Mouse (Mus musculus) adrenal gland, postnatal 14 days (tissue): ENCODE measurements around the gene Ghr. TPM values are rescaled to one million over a fixed set of nuclear protein-coding genes. Genes with fewer than 3 reads are reported as not detected.

Experiments
- DNase-seq: peaks from one replicate; pipeline ENCODE4 v3.0.0; 2021; ENCODE audit warnings: mixed read lengths
- total RNA-seq: library from RNA; stranded (reverse); gene quantifications from 2 replicates; pipeline ENCODE4 v1.2.3, GENCODE M21; 2021

The Ghr gene
- total RNA-seq, 1 experiment from 2014 or later = 112 TPM

DNA sequence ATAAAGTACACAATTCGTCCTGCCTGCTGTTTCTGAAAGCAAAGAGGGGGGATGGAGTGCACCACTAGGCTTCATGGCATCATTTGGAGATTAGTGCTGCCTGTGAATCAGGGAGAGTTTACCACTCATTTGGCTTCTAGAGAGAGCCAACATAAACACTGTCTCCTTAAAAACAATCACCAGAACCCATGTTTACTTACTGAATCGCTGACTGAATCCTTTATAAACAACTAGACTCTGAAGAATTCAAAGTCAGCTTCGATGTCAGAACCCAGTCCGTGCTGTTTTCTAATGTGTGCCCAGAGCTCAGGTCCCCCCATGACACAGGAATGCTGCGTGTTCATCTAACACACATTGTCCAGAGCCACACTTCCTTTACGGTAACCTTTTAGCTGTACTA, 201.9 kb downstream of the Ghr start:
- no peak for DNase-seq

DNA sequence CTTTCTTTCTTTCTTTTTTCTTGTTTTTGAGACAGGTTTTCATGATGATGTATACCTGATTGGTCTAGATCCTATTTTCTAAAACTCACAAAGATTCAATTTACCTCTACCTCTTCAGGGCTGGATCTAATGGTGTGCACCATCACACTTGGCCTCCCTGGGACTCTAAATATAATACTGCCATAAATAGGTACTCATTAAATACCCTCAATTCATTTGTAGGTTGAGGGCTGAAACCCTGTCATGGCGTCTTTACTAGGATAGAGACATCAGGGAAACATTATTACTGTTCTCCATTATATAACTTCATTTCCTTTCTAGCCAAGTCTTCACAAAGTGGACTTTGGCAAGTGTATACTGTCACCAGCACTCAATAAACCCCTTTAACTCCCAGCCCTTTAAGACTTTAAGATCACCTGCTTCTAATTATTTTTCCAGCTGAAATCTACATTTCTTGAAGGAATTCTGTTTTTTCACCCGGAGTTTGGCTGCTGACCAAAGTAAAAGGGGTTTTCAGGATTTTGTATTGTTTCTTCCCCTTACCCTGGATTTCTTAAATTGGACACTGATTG, 214.9 kb downstream of the Ghr start:
- no peak for DNase-seq

DNA sequence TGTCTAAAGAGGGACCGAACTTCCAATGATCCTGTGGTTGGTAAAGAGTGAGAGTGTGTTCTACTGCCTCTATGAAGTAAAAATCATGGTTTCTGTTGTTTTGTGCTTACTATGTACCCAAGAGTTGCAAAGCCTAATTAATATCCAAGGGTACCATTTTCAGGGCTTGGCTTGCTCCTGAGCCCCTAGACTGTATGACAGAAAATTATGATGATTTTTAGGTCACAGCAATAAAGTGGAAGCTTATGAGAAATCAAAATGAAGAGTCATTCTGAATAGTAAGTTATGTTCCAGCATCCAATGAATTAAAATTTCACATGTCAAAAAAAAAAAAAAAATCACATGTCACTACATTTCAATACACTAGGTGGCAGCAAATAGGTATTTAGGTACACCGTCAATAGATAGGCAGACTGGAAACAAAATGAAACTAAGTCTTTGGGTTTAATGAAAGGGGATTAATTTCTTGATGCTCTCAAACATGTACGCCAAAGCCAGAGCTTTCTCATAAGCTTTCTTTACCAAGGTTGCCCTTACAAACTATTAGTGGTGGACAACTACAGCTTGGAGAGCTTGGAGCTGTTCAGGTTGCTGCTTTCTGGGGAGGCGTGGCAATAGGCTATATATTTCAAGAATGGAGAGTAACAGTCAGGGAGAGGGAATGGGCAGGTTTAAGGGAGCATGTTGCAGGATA, 227.1 kb downstream of the Ghr start:
- DNase-seq = no peak

DNA sequence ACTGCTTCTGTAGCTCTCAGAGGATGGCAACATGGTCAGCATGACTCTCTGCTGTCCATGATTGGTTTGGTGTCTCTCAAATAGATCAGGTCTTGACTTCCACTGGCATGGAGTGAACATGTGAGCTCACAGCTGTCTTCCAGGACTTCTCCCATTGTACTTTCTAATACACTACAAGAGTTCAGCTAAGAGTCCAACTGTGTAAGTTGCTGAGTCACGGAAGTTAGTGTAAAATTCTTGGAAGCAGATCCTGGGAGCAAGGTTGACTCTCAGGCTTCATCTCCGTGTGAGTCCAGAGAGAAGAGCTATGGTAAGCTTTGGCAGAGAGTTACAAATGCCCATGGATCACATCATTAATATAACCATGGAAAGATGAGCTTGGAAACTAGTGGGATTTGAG, 229.6 kb downstream of the Ghr start:
- no peak for DNase-seq

DNA sequence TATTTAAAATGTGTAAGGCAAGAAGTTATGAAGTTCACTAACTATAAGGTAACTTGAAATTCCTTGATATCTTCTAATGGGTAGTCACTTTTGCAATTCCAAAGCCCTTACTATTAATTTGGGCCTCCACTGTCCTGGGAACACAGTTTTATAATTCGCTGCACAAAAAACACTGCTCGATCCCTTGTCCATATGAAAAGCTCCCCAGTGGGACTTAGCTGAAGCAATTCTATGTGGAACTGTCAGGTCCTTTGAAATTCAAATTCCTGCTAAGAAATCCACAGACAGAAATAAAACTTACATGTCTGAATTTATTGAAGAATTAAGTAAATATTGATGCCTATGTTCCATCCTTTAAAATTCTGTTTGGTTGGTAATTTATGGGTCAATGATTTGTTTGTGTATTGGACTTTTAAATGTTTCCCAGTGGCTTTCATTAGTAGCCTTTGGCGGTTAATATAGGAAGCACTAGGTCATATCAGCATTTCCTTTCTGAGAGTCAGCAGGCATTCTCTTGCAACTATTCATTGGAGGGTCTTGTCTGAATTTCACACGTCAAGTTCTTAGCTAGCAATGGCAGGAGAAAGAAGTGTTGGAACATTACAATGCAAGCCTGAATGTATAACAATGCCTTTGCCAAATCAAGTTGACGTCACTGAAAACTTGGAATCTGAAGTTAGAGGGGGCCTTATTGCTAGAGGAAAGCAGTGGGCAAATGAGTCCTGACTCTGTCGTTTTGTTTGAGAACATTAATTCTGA, 233.8 kb downstream of the Ghr start:
- DNase-seq = no peak

DNA sequence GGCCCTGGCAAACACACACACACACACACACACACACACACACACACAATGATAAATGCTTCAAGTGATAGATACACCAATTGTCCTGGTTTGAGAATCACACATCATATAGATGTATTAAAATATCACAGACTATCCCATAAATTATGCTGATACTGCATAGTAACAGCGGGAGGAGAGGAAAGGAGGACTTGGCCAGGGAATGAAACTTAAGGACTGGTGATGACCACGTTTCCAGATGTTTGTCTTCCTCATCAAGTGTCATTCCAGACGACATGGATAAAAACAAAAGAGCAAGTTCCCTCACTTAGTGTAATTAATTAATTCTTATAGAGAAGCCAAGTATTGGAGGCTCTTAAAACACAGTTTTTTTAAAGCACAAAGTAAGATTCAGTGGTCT, 236.6 kb downstream of the Ghr start:
- no peak for DNase-seq

DNA sequence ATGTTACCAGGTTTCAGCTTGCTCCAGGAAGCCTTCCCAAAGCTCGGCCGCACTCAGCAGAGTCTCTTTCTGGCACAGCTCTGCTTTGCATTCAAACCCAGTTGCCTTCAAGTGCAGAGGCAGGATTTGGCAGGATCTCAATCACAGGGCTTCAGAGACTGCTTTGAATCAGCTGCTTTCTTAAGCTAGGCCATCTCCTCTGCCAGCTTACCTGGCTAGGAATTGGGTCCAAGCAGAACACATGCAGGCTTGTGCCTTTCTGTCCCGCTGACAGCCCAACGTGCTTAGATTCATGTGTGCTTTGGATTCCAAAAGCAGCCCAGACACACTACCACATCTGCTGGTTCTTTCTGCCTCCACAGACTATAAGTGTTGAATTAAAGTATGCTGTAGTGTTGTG, 238.7 kb downstream of the Ghr start:
- DNase-seq = no peak

DNA sequence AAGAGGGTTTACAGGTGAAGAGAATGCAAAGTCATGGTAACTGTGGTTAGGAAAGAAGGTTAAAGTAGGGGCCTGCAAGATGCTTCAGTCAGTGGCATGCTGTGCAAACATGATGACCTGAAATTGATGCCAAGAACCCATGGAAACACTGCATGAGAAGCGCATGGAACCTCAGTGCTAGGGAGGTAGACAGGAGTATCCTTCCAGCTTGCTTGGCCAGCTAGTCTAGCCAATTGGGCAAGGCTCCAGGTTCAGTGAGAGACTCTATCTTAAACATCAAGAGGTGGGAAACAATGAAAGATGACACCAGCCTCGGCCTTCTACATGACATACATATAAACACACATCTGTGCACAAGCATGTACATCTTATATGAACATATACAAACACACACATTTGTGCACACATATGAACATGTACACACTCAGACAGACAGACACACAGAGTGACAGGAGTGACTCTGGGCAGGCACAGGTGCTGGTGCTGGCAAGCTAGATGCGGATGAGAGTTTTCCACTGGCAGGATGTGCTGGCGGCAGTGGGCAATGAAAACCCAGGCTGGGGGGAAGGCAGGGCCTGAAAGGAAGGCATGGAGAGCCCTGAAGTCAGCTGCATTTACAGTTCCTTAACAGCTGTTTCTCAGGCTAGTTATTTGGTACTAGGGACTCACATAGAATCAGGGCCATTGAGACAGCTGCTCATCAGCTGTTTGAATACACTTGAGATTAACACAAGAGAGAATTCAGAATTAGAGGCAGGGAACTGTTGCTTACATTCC, 241.3 kb downstream of the Ghr start:
- DNase-seq = no peak

DNA sequence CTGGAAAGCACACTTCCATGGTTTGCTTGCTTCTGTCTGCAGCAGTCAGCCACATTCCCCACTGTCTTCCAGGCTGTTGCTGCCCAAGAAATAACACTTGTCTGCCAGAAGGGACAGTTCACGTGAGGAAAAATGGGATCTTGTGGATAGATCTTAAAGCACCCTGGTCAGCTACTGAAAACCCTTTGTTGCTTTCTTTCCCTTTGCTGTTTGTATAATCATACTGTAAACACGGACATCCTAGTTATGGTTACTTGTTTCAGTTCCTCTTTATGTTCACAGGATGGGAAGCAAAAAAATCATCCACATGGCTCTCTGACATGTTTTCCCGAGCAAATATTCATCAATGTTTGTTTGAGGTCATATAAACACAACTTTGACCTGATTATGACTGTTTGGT, 243.4 kb downstream of the Ghr start:
- DNase-seq = no peak

DNA sequence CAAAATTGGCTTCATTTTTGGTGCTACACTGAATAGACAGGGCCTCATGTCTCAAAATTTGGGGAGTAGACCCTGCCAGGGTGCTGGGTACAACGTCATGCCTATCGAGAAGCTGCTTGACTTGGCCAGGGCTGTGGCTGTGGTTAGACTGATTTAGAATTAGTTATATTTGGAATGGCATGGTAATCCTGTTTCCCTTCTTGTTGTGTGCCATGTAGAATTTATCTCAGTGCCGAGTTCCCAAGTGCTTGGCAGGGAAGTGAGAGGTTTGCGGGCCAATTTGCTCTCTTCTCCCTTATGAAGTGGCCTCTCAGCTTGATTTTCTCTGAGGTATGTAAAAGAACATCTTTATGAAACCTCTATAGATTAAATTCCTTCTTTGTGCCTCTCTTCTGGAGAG, 250.8 kb downstream of the Ghr start:
- no peak for DNase-seq

DNA sequence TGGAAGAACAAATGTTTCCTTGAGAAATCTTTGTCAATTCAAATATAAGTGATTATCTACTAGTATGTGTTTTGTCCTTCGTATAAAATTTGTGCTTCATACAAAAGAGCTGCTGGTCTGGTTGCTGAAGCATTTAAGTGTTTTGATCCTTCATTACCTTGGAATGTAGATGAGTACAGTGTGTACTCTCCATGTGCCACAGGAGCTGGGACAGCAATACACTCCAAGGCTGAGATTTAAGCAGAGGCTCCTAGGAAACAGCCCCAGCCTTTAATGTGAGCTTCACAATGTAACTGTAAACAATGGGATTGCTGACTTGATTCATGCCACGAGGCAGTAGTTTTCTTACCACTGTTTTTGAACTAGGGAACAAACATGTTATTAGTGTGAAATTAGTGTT, 251.5 kb downstream of the Ghr start:
- no peak for DNase-seq

DNA sequence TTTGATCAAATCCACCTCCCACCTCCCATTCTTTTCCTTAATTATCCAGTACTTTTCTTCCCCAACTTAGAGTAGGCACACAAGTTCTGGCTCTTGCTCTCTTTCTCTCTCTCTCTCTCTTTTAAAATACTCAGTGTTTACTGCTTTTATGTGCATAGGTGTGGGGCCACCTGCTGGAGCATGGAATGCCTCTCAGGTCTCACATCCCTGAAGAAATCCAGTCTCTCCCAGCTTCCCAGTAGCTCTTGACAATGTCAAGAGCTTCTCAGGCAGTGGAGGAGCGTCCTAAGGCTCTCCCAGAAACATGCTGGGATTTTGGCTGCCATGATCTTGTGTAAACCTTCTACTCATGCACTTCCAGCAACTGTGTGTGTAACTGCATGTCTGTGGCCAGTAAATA, 253.0 kb downstream of the Ghr start:
- DNase-seq = no peak

DNA sequence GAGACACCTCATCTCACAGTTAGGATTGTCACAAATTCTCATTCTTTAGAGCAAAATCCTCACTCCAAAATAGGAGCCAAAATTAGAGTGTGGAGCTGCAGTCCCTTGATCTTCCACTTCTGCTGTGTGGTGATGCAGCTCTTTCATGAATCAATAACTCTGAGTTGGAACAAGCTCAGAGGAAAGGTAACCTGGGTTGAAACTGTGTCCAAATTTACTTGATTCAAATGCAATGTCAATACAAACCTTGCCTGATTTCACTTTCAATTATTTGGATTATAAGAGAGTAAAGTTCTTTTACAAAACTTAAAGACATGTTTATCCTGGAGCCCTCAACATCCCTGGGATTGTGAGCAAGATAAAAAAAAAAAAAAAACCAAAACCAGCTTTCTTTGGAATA, 260.3 kb downstream of the Ghr start:
- DNase-seq = no peak

DNA sequence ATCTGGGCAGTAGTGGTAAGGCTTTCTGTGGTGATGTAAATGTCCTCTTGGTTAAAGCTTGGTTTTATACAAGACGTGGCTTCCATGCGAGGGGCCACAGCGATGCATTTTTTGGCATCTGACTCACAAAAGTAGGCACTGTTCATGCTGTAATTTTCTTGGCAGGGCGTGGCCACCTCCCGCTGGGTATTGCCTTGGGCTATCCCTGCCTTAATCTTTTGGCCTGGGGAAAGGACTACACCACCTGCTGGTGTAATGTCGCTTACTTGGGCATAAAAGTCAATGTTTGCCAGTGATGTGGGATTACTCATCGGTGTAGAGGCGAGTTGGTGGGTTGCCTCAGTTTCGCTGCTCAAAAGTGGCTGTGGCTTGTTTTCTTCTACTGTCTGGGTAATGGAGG, 263.4 kb downstream of the Ghr start:
- DNase-seq = no peak

DNA sequence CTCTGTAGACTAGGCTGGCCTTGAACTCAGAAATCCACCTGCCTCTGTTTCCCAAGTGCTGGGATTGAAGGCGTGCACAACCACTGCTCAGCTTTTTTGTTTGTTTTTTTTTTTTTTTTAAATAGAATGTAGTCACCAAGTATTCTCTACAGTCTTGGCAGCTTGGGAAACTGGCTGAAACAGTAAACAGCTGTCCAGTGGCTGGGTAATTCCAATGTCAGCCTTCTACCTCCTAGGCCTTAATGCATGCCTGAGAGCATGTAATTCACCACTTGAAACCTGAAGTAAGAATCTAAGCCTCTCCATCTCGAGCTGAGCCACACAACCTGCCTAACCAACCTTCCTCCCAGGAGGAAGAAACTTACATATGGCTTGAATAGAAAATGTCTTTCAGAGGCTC, 266.7 kb downstream of the Ghr start:
- no peak for DNase-seq

DNA sequence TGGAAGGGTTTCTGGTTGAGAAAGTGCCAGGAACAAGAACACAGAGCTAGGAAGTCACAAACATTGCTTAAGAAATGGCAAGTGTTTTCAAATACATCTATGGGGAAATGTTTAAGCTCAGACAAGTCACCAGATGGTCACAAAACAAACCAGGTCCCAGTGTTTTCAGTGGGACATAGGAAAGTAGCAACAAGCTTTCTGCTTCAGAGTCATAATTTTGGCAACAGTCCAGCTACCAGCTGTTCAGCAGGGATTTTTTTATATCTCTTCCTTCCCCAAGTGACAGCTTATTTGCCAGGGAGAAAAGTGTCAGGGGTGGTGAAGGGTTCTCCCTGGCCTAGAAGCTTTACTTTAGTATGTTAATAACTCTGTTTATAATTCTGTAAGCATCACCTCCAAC, 270.4 kb downstream of the Ghr start:
- no peak for DNase-seq

DNA sequence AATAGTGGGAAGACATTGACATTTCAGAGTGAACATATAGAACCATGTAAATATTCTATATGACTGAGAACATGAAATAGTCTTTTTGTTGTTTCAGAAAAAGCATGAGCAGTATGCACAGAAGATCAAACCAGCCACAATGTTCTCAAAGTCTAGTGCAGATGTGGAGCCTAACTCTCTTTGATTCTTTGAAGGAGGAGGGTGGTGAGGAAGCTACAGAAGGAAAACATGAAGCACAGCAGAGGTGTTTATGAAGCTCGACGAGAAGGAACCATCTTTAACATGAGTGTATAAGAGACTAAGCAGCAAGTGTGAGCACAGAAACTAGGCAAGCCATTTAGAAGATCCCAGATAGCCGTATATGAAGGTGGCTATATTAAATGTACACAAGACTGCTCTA, 273.4 kb downstream of the Ghr start:
- DNase-seq = no peak

DNA sequence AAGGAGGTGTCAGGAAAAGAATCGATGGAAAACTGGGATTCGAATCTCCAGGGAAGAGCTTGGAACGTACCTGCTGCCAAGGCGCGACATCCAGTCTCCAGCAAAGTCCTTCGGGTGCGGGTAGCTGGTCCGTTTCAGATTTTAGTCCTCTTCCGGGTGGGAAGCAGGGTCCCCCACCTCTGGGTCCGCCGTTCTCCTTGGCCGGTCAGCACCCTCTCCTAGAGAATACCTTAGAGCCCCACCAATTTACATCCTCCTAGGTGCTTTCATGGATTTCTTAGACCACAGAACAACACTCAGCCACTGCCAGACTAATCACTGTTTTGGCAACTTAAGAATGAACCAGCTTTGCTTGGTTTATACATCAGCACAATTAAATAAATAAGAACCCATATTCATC, 279.9 kb downstream of the Ghr start, which contains the start of gene Ccdc152:
TSS of gene Ccdc152 (minus strand) at position 101 of the 400 bp plus-strand sequence.
- DNase-seq = no peak

DNA sequence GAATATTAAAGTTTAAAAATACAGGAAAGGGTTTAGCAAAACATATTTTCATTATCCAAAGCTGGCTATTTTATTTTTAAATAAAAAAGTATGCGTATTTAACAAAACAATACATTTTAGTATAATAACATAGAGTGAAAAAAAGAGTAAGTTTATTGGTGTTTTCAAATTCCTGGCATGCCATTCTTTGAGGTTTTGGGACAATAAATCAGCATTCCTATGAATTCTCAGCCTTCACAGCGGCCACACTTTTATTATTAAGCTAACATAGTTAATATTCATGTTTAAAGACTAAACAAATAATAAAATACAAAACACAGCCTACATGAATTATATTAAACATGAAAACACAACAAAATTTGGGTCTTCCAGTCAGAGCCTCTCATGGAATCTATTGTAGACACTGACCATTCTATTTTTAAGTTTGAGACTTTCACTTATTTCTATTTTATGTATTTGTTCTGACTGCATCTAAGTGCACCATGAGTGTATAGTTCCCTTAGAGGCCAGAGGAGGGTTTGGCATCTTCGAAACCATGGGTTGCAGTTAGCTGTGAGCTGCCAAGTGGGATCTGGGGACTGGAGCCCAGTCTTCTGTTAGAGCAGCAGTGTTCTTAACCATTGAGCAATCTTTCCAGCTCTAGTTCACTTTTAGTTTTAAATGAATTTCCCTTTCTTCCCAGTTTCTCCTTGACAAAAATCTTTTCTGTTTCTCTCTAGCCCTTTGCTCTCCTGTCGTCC, 282.8 kb downstream of the Ghr start:
- no peak for DNase-seq

DNA sequence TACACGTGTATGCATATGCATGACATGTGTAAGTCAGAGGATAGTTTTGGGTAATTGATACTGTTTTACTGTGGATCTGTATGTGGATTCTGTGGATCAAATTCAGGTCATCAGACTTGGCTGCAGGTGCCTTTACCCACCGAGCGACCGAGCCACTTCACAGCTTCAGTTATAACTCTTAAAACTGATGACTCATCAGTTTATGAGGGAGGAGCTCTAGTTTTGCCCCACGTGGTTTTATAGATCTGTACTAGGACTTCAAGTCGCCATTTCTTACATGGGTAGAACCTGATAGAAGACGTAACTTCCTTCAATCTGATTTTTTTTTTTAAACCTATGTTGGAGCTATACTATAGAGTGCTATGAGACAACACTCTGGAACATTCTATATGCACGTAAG, 285.7 kb downstream of the Ghr start:
- DNase-seq = no peak

DNA sequence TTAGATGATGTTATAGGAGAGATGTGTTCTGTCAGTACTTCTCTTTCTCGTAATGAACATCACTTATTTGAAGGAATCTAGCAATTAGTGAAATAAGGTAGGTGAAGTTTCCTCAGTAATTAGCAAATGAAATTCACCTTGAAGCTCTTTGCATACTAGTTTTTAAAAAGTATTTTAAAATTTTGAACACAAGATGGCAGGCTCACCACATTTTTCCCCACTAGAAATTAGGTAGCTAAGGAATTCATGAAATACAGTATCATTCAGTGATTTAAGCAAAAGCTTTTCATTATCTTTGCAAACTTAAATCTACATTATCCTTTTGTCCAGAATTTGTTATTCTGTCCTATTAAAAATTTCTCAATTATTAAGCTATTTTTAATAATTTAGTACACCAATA, 287.3 kb downstream of the Ghr start:
- DNase-seq = no peak

DNA sequence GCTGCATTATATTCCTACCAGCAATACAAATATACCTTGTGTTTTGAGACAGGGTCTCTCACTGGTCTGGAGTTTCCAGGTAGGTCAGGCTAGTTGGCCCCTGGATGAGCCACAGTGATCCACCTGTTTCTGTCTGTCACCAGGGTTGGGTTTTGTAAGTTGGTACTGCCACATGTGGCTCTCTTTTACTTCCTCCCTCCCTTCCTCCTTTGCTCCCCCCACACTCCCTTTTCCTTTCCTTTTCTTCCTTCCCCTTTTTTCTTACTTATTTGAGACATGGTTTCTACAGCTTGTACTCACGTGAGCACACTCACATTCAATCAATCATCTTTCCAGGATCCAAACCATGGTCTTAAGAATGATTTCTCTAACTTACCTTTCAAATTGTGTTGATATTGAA, 289.8 kb downstream of the Ghr start:
- no peak for DNase-seq
